Mouse (Mus musculus): Measurements from ENCODE around the gene Tnfaip8l3. TPM values are rescaled to one million over a fixed set of nuclear protein-coding genes. Genes with fewer than 3 reads are reported as not detected.
A peak's percentile ranks its signal among the peaks of the same experiment; 100 is the strongest.

Gene Tnfaip8l3
- polyA plus RNA-seq (2012; ENCODE audit: insufficient read depth, low replicate concordance), result not detected in 2 replicates

GRCm38 (mm10) chr9:54068032-54068649 lies at the start of gene Tnfaip8l3:
Tnfaip8l3 (minus strand) TSS chr9:54068388.
- Histone ChIP-seq H3K4me1 (peaks cover 16% of the 10 kb centered on the region), H3K9me3 (0 out of 2 replicates have a peak, but pooled peaks cover 4% of the 10 kb centered on the region), H3K27me3 (replicated peaks) (peaks cover 49% of the 10 kb centered on the region), H3K4me3 (replicated peaks) (peak within 1 kb of the TSS; percentile 84), H3K36me3 (replicated peaks; ENCODE audit: low read length) (no peaks in the 10 kb centered on the region)
- TF ChIP-seq FLI1 (IDR thresholded peaks at IDR 0.05; ENCODE audit: low read length), result no peak
- no peak for TF ChIP-seq GATA1 (IDR thresholded peaks at IDR 0.05; ENCODE audit: borderline replicate concordance, low read length)

- no peaks in the 10 kb centered on the region for H3K4me1 ChIP-seq
- TF ChIP-seq GATA1 (IDR thresholded peaks at IDR 0.05; ENCODE audit: borderline replicate concordance, low read length) (no peak), FLI1 (IDR thresholded peaks at IDR 0.05; ENCODE audit: low read length) (no peak)
- H3K9me3 ChIP-seq, result peaks cover 10% of the 10 kb centered on the region
- H3K36me3 ChIP-seq (replicated peaks; ENCODE audit: low read length), result no peaks in the 10 kb centered on the region
- no peaks in the 10 kb centered on the region for H3K27me3 ChIP-seq (replicated peaks)
- H3K4me3 ChIP-seq (replicated peaks), result no peak overlapping the region
Observed at GRCm38 (mm10) chr9:54112726-54113125, 44.5 kb upstream of the Tnfaip8l3 start.

GRCm38 (mm10) chr9:54098636-54099035 lies 30.4 kb upstream of the Tnfaip8l3 start:
- TF ChIP-seq GATA1 (IDR thresholded peaks at IDR 0.05; ENCODE audit: borderline replicate concordance, low read length) (no peak), FLI1 (IDR thresholded peaks at IDR 0.05; ENCODE audit: low read length) (no peak)
- Histone ChIP-seq H3K9me3 (no peaks in the 10 kb centered on the region), H3K4me1 (no peaks in the 10 kb centered on the region), H3K27me3 (replicated peaks) (peaks cover 1% of the 10 kb centered on the region), H3K36me3 (replicated peaks; ENCODE audit: low read length) (no peaks in the 10 kb centered on the region), H3K4me3 (replicated peaks) (no peak overlapping the region)

GRCm38 (mm10) chr9:54097091-54097490 lies 28.9 kb upstream of the Tnfaip8l3 start:
- Histone ChIP-seq H3K36me3 (replicated peaks; ENCODE audit: low read length) (no peaks in the 10 kb centered on the region), H3K27me3 (replicated peaks) (peaks cover 1% of the 10 kb centered on the region), H3K4me3 (replicated peaks) (no peak overlapping the region), H3K9me3 (no peaks in the 10 kb centered on the region), H3K4me1 (no peaks in the 10 kb centered on the region)
- TF ChIP-seq FLI1 (IDR thresholded peaks at IDR 0.05; ENCODE audit: low read length) (no peak), GATA1 (IDR thresholded peaks at IDR 0.05; ENCODE audit: borderline replicate concordance, low read length) (no peak)

- no peaks in the 10 kb centered on the region for H3K36me3 ChIP-seq (replicated peaks; ENCODE audit: low read length)
- no peak overlapping the region for H3K4me3 ChIP-seq (replicated peaks)
- H3K27me3 ChIP-seq (replicated peaks), result no peaks in the 10 kb centered on the region
- TF ChIP-seq FLI1 (IDR thresholded peaks at IDR 0.05; ENCODE audit: low read length), result no peak
- no peak for TF ChIP-seq GATA1 (IDR thresholded peaks at IDR 0.05; ENCODE audit: borderline replicate concordance, low read length)
- H3K4me1 ChIP-seq, result no peaks in the 10 kb centered on the region
- H3K9me3 ChIP-seq, result no peaks in the 10 kb centered on the region
Observed at GRCm38 (mm10) chr9:54084245-54084644, 16.1 kb upstream of the Tnfaip8l3 start.

GRCm38 (mm10) chr9:54077740-54078139 lies 9.6 kb upstream of the Tnfaip8l3 start:
- TF ChIP-seq FLI1 (IDR thresholded peaks at IDR 0.05; ENCODE audit: low read length) (no peak), GATA1 (IDR thresholded peaks at IDR 0.05; ENCODE audit: borderline replicate concordance, low read length) (no peak)
- no peaks in the 10 kb centered on the region for H3K9me3 ChIP-seq
- peaks cover 2% of the 10 kb centered on the region for H3K27me3 ChIP-seq (replicated peaks)
- H3K36me3 ChIP-seq (replicated peaks; ENCODE audit: low read length), result no peaks in the 10 kb centered on the region
- H3K4me3 ChIP-seq (replicated peaks), result no peak overlapping the region
- no peaks in the 10 kb centered on the region for H3K4me1 ChIP-seq

GRCm38 (mm10) chr9:54074901-54075300 lies 6.7 kb upstream of the Tnfaip8l3 start:
- no peaks in the 10 kb centered on the region for H3K4me1 ChIP-seq
- no peaks in the 10 kb centered on the region for H3K36me3 ChIP-seq (replicated peaks; ENCODE audit: low read length)
- TF ChIP-seq GATA1 (IDR thresholded peaks at IDR 0.05; ENCODE audit: borderline replicate concordance, low read length) (no peak), FLI1 (IDR thresholded peaks at IDR 0.05; ENCODE audit: low read length) (no peak)
- no peak overlapping the region for H3K4me3 ChIP-seq (replicated peaks)
- no peaks in the 10 kb centered on the region for H3K9me3 ChIP-seq
- peaks cover 5% of the 10 kb centered on the region for H3K27me3 ChIP-seq (replicated peaks)

- peaks cover 6% of the 10 kb centered on the region for H3K4me1 ChIP-seq
- peaks cover 15% of the 10 kb centered on the region for H3K27me3 ChIP-seq (replicated peaks)
- no peak overlapping the region for H3K4me3 ChIP-seq (replicated peaks)
- no peaks in the 10 kb centered on the region for H3K36me3 ChIP-seq (replicated peaks; ENCODE audit: low read length)
- no peak for TF ChIP-seq GATA1 (IDR thresholded peaks at IDR 0.05; ENCODE audit: borderline replicate concordance, low read length)
- no peak for TF ChIP-seq FLI1 (IDR thresholded peaks at IDR 0.05; ENCODE audit: low read length)
- no peaks in the 10 kb centered on the region for H3K9me3 ChIP-seq
Observed at GRCm38 (mm10) chr9:54073688-54074087, 5.5 kb upstream of the Tnfaip8l3 start.

- Histone ChIP-seq H3K4me1 (peaks cover 16% of the 10 kb centered on the region), H3K36me3 (replicated peaks; ENCODE audit: low read length) (no peaks in the 10 kb centered on the region), H3K27me3 (replicated peaks) (peaks cover 34% of the 10 kb centered on the region), H3K4me3 (replicated peaks) (no peak overlapping the region), H3K9me3 (0 out of 2 replicates have a peak, but pooled peaks cover 4% of the 10 kb centered on the region)
- no peak for TF ChIP-seq FLI1 (IDR thresholded peaks at IDR 0.05; ENCODE audit: low read length)
- no peak for TF ChIP-seq GATA1 (IDR thresholded peaks at IDR 0.05; ENCODE audit: borderline replicate concordance, low read length)
Observed at GRCm38 (mm10) chr9:54071474-54072095, 3.4 kb upstream of the Tnfaip8l3 start.

GRCm38 (mm10) chr9:54069204-54069603 lies 1.0 kb upstream of the Tnfaip8l3 start:
- H3K36me3 ChIP-seq (replicated peaks; ENCODE audit: low read length), result no peaks in the 10 kb centered on the region
- peaks cover 16% of the 10 kb centered on the region for H3K4me1 ChIP-seq
- no peak for TF ChIP-seq FLI1 (IDR thresholded peaks at IDR 0.05; ENCODE audit: low read length)
- no peak for TF ChIP-seq GATA1 (IDR thresholded peaks at IDR 0.05; ENCODE audit: borderline replicate concordance, low read length)
- peak overlapping the region; percentile 84 for H3K4me3 ChIP-seq (replicated peaks)
- H3K27me3 ChIP-seq (replicated peaks), result peaks cover 46% of the 10 kb centered on the region
- H3K9me3 ChIP-seq, result 0 out of 2 replicates have a peak, but pooled peaks cover 4% of the 10 kb centered on the region

All from megakaryocyte, embryonic 14.5 days (primary cell).